Mouse (Mus musculus) frontal cortex, postnatal 36 days (tissue): ENCODE measurements at regions not wholly inside any gene's neighbourhood (a gene's known extent, or its start where the extent isn't known, plus 50 kb on each side); places are given as distances from the start of the nearest gene placed in this dataset.
A peak's percentile ranks its signal among the peaks of the same experiment; 100 is the strongest.
"Not testable (repeated sequence)": the region's sequence is repeated elsewhere in the genome, so short reads cannot be mapped to it uniquely, and the experiment has no call there.

Source experiments
- DNase-seq, 2 experiments: peaks; one replicate each; pipeline ENCODE4 v3.0.0; 2022; ENCODE audit warnings: low spot score in 2 of 2

- no peak for DNase-seq
These were observed 286.5 kb downstream of the Fgf9 start for GRCm38 (mm10) chr14:58356824-58357223.

GRCm38 (mm10) chr14:58352986-58353385 lies 282.6 kb downstream of the Fgf9 start:
- DNase-seq, result peak; percentile 48 to 76

- DNase-seq, result no peak
These were observed 265.8 kb downstream of the Fgf9 start for GRCm38 (mm10) chr14:58336148-58336547.

GRCm38 (mm10) chr14:58323164-58323563 lies 252.8 kb downstream of the Fgf9 start:
- peak in 1 of 2 experiments; percentile 6 for DNase-seq

- DNase-seq, result no peak
These were observed 252.1 kb downstream of the Fgf9 start for GRCm38 (mm10) chr14:58322461-58322860.

GRCm38 (mm10) chr14:58321875-58322274 lies 251.5 kb downstream of the Fgf9 start:
- no peak for DNase-seq

- DNase-seq, result no peak
These were observed 250.9 kb downstream of the Fgf9 start for GRCm38 (mm10) chr14:58321234-58321633.

- DNase-seq, result no peak
These were observed 247.3 kb downstream of the Fgf9 start for GRCm38 (mm10) chr14:58317640-58318039.

- DNase-seq, result no peak
These were observed 246.9 kb downstream of the Fgf9 start for GRCm38 (mm10) chr14:58317231-58317630.

- DNase-seq, result no peak
These were observed 237.3 kb downstream of the Fgf9 start for GRCm38 (mm10) chr14:58307695-58308094.

GRCm38 (mm10) chr14:58306832-58307521 lies 236.6 kb downstream of the Fgf9 start:
- no peak for DNase-seq

- DNase-seq, result no peak
These were observed 230.1 kb downstream of the Fgf9 start for GRCm38 (mm10) chr14:58300411-58300887.

- no peak for DNase-seq
These were observed 215.7 kb downstream of the Fgf9 start for GRCm38 (mm10) chr14:58286007-58286525.

- DNase-seq, result peak; percentile 33 to 39
These were observed 212.5 kb downstream of the Fgf9 start for GRCm38 (mm10) chr14:58282708-58283290.

- DNase-seq, result no peak
These were observed 211.9 kb downstream of the Fgf9 start for GRCm38 (mm10) chr14:58282264-58282663.

GRCm38 (mm10) chr14:58274440-58274839 lies 204.1 kb downstream of the Fgf9 start:
- not testable (repeated sequence) for DNase-seq

GRCm38 (mm10) chr14:58273693-58274419 lies 203.5 kb downstream of the Fgf9 start:
- DNase-seq, result no peak

GRCm38 (mm10) chr14:58265373-58265772 lies 195.0 kb downstream of the Fgf9 start:
- DNase-seq, result no peak

- DNase-seq, result no peak
These were observed 194.1 kb downstream of the Fgf9 start for GRCm38 (mm10) chr14:58264401-58264800.

GRCm38 (mm10) chr14:58253369-58253968 lies 183.1 kb downstream of the Fgf9 start:
- DNase-seq, result no peak

GRCm38 (mm10) chr14:58225869-58226268 lies 155.5 kb downstream of the Fgf9 start:
- DNase-seq, result no peak

- DNase-seq, result peak in 1 of 2 experiments; percentile 3
These were observed 154.1 kb downstream of the Fgf9 start for GRCm38 (mm10) chr14:58224419-58224818.
